Mouse (Mus musculus): ENCODE data around the gene Tgfbi.

Tgfbi gene

DNA sequence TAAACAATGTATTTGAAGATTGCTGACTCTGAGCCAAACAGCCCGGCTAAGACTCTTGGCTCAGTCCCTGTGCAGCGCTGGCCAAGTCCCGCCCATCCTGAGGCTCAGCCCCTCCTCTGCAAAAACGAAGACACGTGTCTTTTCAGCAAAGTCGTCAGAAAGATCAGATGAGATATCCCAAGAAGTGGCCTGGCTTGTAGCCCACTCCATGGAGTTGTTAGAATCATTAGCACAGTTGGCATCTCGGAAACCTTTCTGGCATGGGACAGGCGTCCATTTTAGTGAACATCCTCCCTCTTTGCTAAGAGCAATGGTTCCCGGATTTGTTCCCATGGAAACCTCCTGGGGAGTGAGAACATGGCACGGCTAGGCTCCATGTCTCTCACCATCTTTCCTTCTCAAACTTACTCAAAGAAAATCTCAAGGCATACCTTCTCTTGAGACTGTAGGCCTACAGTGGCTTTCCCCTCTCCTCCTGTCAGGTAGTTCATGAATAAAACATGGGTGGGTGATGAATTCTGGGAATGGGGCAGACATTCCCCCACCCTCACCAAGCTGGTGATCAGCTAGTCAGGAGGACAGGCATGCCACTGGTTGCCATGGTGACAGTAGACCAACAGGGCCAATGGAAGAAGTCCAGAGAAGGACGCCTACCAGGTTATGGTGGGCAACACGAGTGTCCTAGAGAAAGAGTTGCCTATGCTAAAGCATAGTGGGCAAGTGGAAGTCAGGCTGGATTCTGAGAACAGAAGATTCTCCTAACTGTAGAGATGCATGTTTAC lies 11.3 kb upstream of the Tgfbi start:
- no peak for DNase-seq (ENCODE audit: low read depth, low spot score)

GRCm38 (mm10) chr13:56599511-56599910 lies 9.8 kb upstream of the Tgfbi start:
- no peak for DNase-seq (ENCODE audit: low read depth, low spot score)

DNA sequence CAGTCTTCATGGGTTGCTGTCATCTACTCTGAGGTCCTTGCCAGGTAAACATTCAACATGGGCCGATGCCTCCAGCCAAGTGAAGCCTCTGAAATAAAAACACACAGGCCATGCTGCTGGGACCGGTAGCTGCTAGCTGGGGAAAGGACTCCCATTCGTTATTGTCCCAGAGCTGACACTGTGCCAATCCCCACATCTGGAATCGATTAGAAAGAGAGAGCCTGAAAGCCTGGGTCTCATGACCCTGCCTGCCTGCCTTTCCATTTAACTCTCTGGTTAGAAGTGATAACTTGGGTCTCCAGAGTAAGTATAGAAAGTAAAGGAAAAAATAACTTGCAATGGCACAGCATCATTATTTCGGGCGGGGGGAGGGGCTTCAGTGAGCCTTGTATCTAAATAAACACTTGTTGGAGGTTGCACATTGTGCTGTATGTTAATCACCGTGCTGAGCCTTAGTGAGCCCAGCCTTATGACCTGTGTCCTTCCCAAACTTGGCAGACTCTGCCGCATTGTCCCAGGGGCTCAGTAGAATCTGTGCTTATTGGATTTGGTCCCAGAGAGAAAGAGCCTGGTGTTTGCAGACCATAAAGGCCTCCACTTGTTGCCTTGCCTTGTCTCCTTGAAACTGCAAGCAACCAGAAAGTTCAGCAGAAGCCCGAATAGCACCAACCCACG lies 9.0 kb upstream of the Tgfbi start:
- DNase-seq (ENCODE audit: low read depth, low spot score) = no peak

- no peak for DNase-seq (ENCODE audit: low read depth, low spot score)
Observed at GRCm38 (mm10) chr13:56601199-56601598, 8.1 kb upstream of the Tgfbi start.

GRCm38 (mm10) chr13:56605503-56605902 lies 3.8 kb upstream of the Tgfbi start:
- no peak for DNase-seq (ENCODE audit: low read depth, low spot score)

DNA sequence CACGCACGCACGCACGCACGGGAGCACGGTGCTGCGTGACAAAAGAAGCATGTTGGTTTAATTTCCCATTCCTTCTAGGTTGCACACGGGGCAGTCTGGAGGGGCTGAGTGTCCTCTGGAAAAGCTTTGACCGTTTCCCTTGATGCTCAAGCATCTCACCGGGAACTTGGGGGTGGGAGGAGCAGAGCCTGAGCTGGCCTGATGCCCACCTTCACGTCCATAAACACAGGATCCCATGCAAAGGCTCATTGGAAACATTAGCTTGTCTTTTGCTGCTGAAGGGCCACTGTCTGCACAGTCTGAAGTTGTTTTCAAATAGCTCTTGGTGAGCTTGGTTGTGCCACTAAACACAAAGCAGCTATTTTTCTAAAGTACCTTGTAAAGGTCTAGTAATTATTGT lies 2.6 kb upstream of the Tgfbi start:
- no peak for DNase-seq (ENCODE audit: low read depth, low spot score)

DNA sequence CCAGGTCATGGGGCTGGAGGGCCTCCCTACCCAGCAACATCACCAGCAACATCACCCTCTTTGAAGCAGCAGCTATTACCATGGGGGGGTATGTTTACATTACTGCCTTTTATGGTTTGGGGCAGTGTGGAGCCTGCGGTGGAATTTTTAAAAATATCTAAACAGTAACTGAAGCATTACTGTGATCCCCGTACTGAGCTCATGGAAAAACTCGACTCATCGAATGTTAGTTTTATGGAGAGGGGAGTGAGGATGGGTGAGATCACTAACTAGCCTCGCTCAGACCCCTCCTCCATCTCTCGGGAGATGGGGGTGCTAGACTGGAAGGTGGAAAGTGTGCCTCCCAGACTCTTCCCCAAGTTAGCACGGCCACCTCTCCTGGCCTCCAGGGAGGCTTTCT lies 2.1 kb upstream of the Tgfbi start:
- no peak for DNase-seq (ENCODE audit: low read depth, low spot score)

DNA sequence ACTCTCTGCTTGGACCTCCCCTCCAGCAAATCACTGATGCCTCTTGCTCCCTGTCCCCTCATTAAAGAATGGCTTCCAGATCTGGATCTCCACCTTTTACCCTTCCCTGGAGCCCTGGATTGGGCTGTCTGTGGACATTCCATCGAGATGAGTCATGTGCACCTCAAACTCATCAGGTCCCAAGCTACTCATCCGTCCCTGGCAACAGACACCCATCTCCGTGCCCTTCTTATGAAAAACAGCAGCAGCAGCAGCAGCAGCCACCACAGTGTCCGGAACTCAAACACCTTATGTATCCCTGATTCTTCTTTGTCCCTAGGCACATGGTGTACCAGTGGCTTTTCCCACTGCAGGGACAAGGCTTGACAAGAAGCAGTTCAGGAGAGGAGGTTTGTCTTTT lies 1.5 kb upstream of the Tgfbi start:
- no peak for DNase-seq (ENCODE audit: low read depth, low spot score)

- no peak for DNase-seq (ENCODE audit: low read depth, low spot score)
Observed at GRCm38 (mm10) chr13:56611129-56611528, 1.8 kb downstream of the Tgfbi start.

DNA sequence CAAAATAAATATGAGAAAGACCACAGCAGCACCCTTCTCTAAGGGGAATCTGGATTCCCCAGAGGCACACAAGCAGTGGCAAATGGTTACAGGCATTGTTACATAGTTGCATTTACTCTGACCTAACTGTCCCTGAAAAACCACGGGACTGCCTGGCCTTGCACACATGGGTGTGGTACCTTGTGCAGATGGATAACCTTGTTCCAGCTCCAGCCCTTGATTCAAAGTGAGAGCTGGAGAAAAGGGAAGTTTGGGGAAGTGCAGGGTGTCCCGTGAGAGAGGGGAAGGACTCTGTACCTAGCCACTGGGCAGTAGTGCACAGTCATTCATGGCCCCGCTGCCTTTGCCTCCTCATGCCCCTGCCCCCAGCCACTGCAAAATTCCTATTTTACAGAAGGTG lies 2.4 kb downstream of the Tgfbi start:
- no peak for DNase-seq (ENCODE audit: low read depth, low spot score)

DNA sequence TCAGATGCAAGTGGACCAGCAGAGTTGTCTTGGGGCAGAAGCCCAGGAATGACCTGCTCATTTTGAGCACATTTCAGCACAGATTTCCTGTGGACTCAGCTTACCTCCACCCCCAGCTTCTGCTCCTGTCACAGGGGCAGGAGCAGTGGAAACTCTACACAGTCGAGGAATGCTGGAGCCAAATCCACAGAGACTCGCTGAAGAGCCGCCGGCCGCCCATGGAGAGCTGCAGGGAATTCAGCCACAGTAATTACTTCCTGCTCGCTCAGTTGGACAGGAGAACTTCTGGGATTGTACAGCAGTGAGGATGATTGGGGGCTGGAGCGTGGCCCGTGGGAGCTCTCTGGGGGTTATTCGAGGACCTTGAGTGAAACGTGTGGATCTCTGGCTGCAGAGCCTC lies 3.0 kb downstream of the Tgfbi start:
- no peak for DNase-seq (ENCODE audit: low read depth, low spot score)

DNA sequence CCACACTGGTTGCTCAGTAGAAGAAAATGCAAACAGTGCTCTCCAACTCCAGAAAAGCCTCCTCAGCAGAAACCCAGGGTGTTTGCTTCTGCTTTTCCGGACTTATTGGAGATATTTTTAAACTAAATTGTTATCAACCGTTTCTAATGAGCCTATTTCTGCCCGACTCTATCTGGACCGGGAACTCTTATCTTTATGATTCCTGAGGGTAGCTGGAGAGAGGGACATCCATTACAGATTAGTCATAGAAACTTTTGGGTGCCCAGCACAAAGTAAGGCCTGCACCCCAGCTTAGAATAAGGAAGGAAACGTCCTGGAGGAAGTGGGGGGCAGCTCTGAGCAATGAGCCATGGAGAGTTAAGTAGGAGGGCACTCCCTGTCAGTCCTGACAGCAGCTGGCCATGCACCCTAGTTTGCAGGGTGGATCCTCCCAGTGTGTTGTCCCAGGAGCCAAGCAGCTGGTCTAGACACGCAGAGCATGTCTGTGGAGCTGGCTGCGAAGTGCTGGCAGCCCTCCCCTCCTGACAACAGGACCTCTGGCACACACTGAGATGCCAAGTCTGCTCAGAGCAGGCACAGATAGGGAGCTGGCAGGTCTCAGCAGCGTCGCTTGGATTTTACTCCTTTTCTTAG lies 4.2 kb downstream of the Tgfbi start:
- DNase-seq (ENCODE audit: low read depth, low spot score) = no peak

- no peak for DNase-seq (ENCODE audit: low read depth, low spot score)
Observed at GRCm38 (mm10) chr13:56614768-56615167, 5.4 kb downstream of the Tgfbi start.

DNA sequence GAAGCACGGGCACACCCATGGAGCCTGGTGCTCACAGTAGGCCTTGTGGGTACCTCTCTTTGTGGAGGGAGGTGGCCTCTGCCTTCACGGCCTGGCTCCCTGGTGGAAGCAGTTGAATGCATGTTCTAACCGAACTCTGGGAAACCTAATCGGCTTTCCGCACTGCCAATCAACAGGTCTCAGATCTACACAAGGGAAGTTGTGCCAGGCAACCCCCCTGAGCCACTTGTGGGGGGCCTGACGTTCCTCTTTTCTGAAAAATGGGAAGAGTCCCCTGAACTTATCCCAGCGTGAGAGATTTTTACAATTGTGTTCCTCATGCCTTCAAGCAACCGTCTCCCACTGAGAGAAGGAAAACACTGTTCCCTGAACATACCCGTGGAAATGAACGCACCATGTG lies 5.9 kb downstream of the Tgfbi start:
- no peak for DNase-seq (ENCODE audit: low read depth, low spot score)

- DNase-seq (ENCODE audit: low read depth, low spot score) = peak; percentile 7
Observed at GRCm38 (mm10) chr13:56615864-56616263, 6.5 kb downstream of the Tgfbi start.

DNA sequence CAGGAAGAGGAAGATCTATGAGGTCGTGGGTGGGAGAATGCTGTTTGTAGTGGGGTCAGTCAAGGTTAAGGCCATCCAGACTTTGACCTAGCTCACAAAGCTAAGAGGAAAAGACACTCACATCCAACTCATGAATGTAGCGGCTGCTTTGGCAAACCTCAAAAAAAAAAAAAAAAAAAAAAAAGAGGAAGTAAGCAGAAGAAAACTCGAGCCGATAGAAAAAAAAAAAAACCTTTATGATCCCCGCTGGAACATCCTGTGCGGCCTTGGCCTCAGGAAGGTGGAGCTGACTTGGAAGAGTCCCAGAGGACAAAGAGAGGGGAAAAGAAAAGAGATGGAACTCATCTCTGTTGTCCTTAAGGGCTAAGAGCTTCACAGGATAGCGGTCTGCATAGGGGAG lies 7.1 kb downstream of the Tgfbi start:
- DNase-seq (ENCODE audit: low read depth, low spot score) = no peak

- no peak for DNase-seq (ENCODE audit: low read depth, low spot score)
Observed at GRCm38 (mm10) chr13:56617197-56617596, 7.9 kb downstream of the Tgfbi start.

DNA sequence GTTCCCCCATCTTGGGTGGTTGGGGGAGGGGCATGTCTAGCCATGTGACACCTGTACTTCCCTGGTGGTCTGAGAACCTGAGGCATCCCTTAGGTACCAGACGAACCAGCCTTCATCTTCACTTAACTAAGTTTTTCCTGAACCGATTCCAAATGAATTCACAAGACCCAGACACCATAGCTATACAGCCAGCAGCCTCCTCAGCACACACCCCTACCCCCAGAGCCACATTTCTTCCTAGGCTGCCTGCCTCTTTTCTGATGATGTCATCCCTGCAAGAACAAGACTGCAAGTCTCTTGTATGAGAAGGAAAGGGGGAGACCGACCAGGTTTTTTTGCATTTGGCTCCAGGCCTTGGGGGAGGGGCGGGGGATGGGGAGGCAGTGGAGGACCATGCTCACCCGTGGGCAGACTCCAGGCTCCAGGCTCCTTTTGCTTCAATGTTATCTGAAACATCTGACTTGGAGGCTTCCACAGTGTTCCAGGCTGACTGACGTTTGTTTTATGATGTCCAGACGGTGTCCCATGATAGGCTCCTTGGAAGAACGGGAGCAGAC lies 13.0 kb downstream of the Tgfbi start:
- DNase-seq (ENCODE audit: low read depth, low spot score) = no peak

- DNase-seq (ENCODE audit: low read depth, low spot score) = no peak
Observed at GRCm38 (mm10) chr13:56626524-56626923, 17.2 kb downstream of the Tgfbi start.

DNA sequence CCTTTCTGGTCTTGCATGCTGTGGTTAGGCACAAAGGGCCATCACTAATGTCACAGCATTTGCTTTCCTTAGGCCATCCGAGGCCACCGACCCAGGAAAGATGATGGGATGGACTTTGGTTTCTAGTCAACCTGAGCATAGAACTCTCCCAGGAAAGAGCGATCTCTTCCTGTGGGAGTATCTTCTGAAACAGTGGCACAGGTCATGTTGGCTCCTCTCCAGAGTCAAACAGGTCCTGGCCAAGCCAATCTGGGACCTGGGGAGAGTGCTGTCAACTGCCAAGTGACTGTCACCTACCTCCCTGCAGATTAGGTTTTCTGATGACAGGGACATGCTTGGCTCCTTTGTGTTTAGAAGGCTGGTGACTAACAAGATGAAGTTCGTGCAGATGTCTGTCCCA lies 20.8 kb downstream of the Tgfbi start:
- no peak for DNase-seq (ENCODE audit: low read depth, low spot score)

DNA sequence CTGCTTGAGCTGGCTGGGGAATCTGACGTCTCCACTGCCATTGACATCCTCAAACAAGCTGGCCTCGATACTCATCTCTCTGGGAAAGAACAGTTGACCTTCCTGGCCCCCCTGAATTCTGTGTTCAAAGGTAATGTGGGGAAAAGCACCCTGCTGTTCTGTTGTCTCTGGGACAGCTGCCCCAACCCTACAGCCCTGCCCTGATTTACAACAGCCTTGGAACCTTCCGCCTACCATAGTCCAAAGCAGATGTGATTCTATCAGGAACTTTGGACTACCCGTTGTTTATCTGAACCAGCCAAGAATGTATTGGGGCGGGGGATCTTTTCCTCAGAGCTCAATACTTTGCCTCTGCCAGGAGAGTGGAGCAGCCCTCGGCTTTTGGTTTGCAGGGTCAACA lies 21.2 kb downstream of the Tgfbi start:
- no peak for DNase-seq (ENCODE audit: low read depth, low spot score)

DNA sequence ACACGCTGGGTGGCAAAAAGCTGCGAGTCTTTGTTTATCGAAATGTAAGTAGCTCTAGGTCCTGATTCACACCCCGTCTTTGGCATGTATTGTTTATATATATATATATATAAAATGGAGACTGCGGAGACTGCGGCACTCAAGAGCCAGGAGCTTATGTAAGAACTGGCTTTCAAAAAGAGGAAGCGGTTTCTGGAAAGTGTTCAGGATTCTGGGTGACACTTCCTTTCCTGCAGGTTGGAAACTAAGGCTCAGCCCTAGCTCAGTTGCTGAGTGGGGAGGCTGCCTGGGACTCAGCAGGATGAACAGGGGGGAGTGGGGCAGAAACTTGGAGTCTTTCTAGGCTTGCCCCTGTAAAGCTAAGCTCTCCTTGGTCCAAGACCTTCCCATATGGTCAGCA lies 22.0 kb downstream of the Tgfbi start:
- DNase-seq (ENCODE audit: low read depth, low spot score) = no peak

All from CD4-positive, CD25-positive, alpha-beta regulatory T cell, adult 2 months (primary cell).